Mouse (Mus musculus): ENCODE data around the gene Foxc2. TPM values are rescaled to one million over a fixed set of nuclear protein-coding genes. Genes with fewer than 3 reads are reported as not detected.
A peak's percentile ranks its signal among the peaks of the same experiment; 100 is the strongest.

Foxc2 gene
- polyA plus RNA-seq (2015; fragmentation: Nextera tagmentation; extraction: Ambion mirVana), result 40.8 and 42.3 TPM in 2 replicates

- Histone ChIP-seq H3K9ac (peak within 1 kb of the TSS; percentile 93), H3K4me1 (peaks cover 54% of the 10 kb centered on the region), H3K27me3 (peaks cover 61% of the 10 kb centered on the region), H3K27ac (peak within 1 kb of the TSS; percentile 98), H3K36me3 (no peaks in the 10 kb centered on the region; the same call in 1 of the 2 replicates), H3K4me2 (peak within 1 kb of the TSS; percentile 82), H3K4me3 (replicated peaks) (peak within 1 kb of the TSS; percentile 88), H3K9me3 (replicated peaks) (no peaks in the 10 kb centered on the region)
- peak; percentile 61 for ATAC-seq (replicated peaks; ENCODE audit: low FRiP score)
- under 1% methylated on average over 25 of the region's 25 CpGs for WGBS
These were observed at the start of gene Foxc2 for GRCm38 (mm10) chr8:121115948-121116347. TSS of gene Foxc2 (plus strand) at chr8:121116171.

- H3K4me2 ChIP-seq, result no peak overlapping the region
- H3K4me3 ChIP-seq (replicated peaks), result no peak overlapping the region
- H3K27ac ChIP-seq, result no peak overlapping the region
- peaks cover 26% of the 10 kb centered on the region for H3K4me1 ChIP-seq
- WGBS, result 3% methylated on average over 12 of the region's 12 CpGs
- no peak overlapping the region for H3K9ac ChIP-seq
- no peaks in the 10 kb centered on the region for H3K9me3 ChIP-seq (replicated peaks)
- no peak for ATAC-seq (replicated peaks; ENCODE audit: low FRiP score)
- H3K27me3 ChIP-seq, result peaks cover 98% of the 10 kb centered on the region
- no peaks in the 10 kb centered on the region for H3K36me3 ChIP-seq
These were observed 44.5 kb upstream of the Foxc2 start for GRCm38 (mm10) chr8:121071454-121071853.

GRCm38 (mm10) chr8:121072406-121073130, 43.4 kb upstream of the Foxc2 start:
- no peak overlapping the region for H3K4me3 ChIP-seq (replicated peaks)
- H3K27ac ChIP-seq, result no peak overlapping the region
- 9% methylated on average over 11 of the region's 11 CpGs for WGBS
- H3K9me3 ChIP-seq (replicated peaks), result no peaks in the 10 kb centered on the region
- H3K36me3 ChIP-seq, result no peaks in the 10 kb centered on the region
- ATAC-seq (replicated peaks; ENCODE audit: low FRiP score), result no peak
- no peak overlapping the region for H3K9ac ChIP-seq
- peaks cover 98% of the 10 kb centered on the region for H3K27me3 ChIP-seq
- H3K4me2 ChIP-seq, result no peak overlapping the region
- peaks cover 26% of the 10 kb centered on the region for H3K4me1 ChIP-seq

- Histone ChIP-seq H3K4me1 (peaks cover 26% of the 10 kb centered on the region), H3K9me3 (replicated peaks) (no peaks in the 10 kb centered on the region), H3K4me3 (replicated peaks) (peak overlapping the region; percentile 18; the same call in 1 of the 2 replicates), H3K27ac (no peak overlapping the region), H3K36me3 (no peaks in the 10 kb centered on the region), H3K9ac (no peak overlapping the region), H3K4me2 (peak overlapping the region; percentile 35), H3K27me3 (peaks cover 100% of the 10 kb centered on the region)
- no peak for ATAC-seq (replicated peaks; ENCODE audit: low FRiP score)
- WGBS, result 1% methylated on average over 48 of the region's 48 CpGs
These were observed 42.5 kb upstream of the Foxc2 start for GRCm38 (mm10) chr8:121073174-121074107.

- H3K4me1 ChIP-seq, result peaks cover 26% of the 10 kb centered on the region
- no peaks in the 10 kb centered on the region for H3K36me3 ChIP-seq
- ATAC-seq (replicated peaks; ENCODE audit: low FRiP score), result no peak
- H3K9ac ChIP-seq, result no peak overlapping the region
- no peak overlapping the region for H3K4me3 ChIP-seq (replicated peaks)
- H3K27me3 ChIP-seq, result peaks cover 100% of the 10 kb centered on the region
- H3K4me2 ChIP-seq, result no peak overlapping the region
- no peak overlapping the region for H3K27ac ChIP-seq
- no peaks in the 10 kb centered on the region for H3K9me3 ChIP-seq (replicated peaks)
- WGBS, result 3% methylated on average over 15 of the region's 15 CpGs
These were observed 41.7 kb upstream of the Foxc2 start for GRCm38 (mm10) chr8:121074108-121074847.

- H3K27ac ChIP-seq, result no peak overlapping the region
- H3K27me3 ChIP-seq, result peaks cover 100% of the 10 kb centered on the region
- ATAC-seq (replicated peaks; ENCODE audit: low FRiP score), result no peak
- no peaks in the 10 kb centered on the region for H3K36me3 ChIP-seq
- WGBS, result 1% methylated on average over 10 of the region's 10 CpGs
- no peak overlapping the region for H3K9ac ChIP-seq
- no peak overlapping the region for H3K4me2 ChIP-seq
- no peaks in the 10 kb centered on the region for H3K9me3 ChIP-seq (replicated peaks)
- peaks cover 26% of the 10 kb centered on the region for H3K4me1 ChIP-seq
- no peak overlapping the region for H3K4me3 ChIP-seq (replicated peaks)
These were observed 41.2 kb upstream of the Foxc2 start for GRCm38 (mm10) chr8:121074848-121075145.

- no peak for ATAC-seq (replicated peaks; ENCODE audit: low FRiP score)
- H3K4me2 ChIP-seq, result no peak overlapping the region
- H3K4me3 ChIP-seq (replicated peaks), result no peak overlapping the region
- peaks cover 33% of the 10 kb centered on the region for H3K4me1 ChIP-seq
- H3K36me3 ChIP-seq, result no peaks in the 10 kb centered on the region
- WGBS, result under 1% methylated on average over 13 of the region's 13 CpGs
- H3K9ac ChIP-seq, result no peak overlapping the region
- H3K27me3 ChIP-seq, result peaks cover 100% of the 10 kb centered on the region
- H3K9me3 ChIP-seq (replicated peaks), result no peaks in the 10 kb centered on the region
- no peak overlapping the region for H3K27ac ChIP-seq
These were observed 40.0 kb upstream of the Foxc2 start for GRCm38 (mm10) chr8:121075936-121076335.

GRCm38 (mm10) chr8:121076555-121076954, 39.4 kb upstream of the Foxc2 start:
- no peaks in the 10 kb centered on the region for H3K9me3 ChIP-seq (replicated peaks)
- H3K9ac ChIP-seq, result no peak overlapping the region
- no peak overlapping the region for H3K4me3 ChIP-seq (replicated peaks)
- H3K4me1 ChIP-seq, result peaks cover 29% of the 10 kb centered on the region
- WGBS, result 5% methylated on average over 7 of the region's 7 CpGs
- no peak for ATAC-seq (replicated peaks; ENCODE audit: low FRiP score)
- no peak overlapping the region for H3K4me2 ChIP-seq
- H3K36me3 ChIP-seq, result no peaks in the 10 kb centered on the region
- H3K27me3 ChIP-seq, result peaks cover 100% of the 10 kb centered on the region
- H3K27ac ChIP-seq, result no peak overlapping the region

GRCm38 (mm10) chr8:121078721-121079120, 37.2 kb upstream of the Foxc2 start:
- H3K27me3 ChIP-seq, result peaks cover 100% of the 10 kb centered on the region
- no peak overlapping the region for H3K27ac ChIP-seq
- no peak for ATAC-seq (replicated peaks; ENCODE audit: low FRiP score)
- no peak overlapping the region for H3K4me3 ChIP-seq (replicated peaks)
- H3K4me1 ChIP-seq, result peaks cover 31% of the 10 kb centered on the region
- WGBS, result 4% methylated on average over 14 of the region's 14 CpGs
- H3K9ac ChIP-seq, result no peak overlapping the region
- H3K9me3 ChIP-seq (replicated peaks), result no peaks in the 10 kb centered on the region
- H3K36me3 ChIP-seq, result no peaks in the 10 kb centered on the region
- no peak overlapping the region for H3K4me2 ChIP-seq

GRCm38 (mm10) chr8:121079201-121079600, 36.8 kb upstream of the Foxc2 start:
- Histone ChIP-seq H3K4me3 (replicated peaks) (no peak overlapping the region), H3K9ac (no peak overlapping the region), H3K4me1 (peaks cover 31% of the 10 kb centered on the region), H3K27me3 (peaks cover 100% of the 10 kb centered on the region), H3K27ac (no peak overlapping the region), H3K36me3 (no peaks in the 10 kb centered on the region), H3K9me3 (replicated peaks) (no peaks in the 10 kb centered on the region), H3K4me2 (no peak overlapping the region)
- no peak for ATAC-seq (replicated peaks; ENCODE audit: low FRiP score)
- WGBS, result under 1% methylated on average over 7 of the region's 7 CpGs

GRCm38 (mm10) chr8:121079944-121080343, 36.0 kb upstream of the Foxc2 start:
- ATAC-seq (replicated peaks; ENCODE audit: low FRiP score), result no peak
- Histone ChIP-seq H3K27ac (no peak overlapping the region), H3K36me3 (no peaks in the 10 kb centered on the region), H3K9me3 (replicated peaks) (no peaks in the 10 kb centered on the region), H3K27me3 (peaks cover 100% of the 10 kb centered on the region), H3K9ac (no peak overlapping the region), H3K4me3 (replicated peaks) (no peak overlapping the region), H3K4me1 (peaks cover 35% of the 10 kb centered on the region), H3K4me2 (no peak overlapping the region)
- WGBS, result 7% methylated on average over 12 of the region's 12 CpGs

Measured in kidney, embryonic 15.5 days (tissue).